In the genomic region with DNA sequence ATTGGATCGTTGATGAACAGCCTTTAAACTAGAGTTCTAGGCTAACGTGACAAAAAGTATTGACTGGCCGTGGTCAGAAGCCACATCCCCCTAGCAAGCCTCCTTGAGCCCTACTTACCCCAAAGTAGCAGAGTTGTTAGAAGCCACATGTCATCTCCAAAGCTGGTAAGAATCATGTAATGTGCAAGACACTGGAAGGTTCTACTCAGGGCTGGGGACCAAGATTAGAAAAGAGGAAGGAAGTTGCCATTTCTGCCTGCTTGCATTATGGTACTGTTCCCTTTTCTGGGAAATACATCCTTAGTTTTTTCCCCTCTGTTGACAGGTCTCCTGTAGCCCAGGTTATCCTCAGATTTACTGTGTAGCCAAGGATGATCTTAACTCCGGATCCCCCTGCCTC, we compare ENCODE assay signal across 19 mouse cellular contexts. TPM values are rescaled to one million over a fixed set of nuclear protein-coding genes. Genes with fewer than 3 reads are reported as not detected.
DNase-seq lines count a peak whose midpoint lies in the region; ATAC-seq and TF ChIP-seq lines count a peak whose summit lies in the region.
"Had no signal": no experiment of that assay in that cellular context is flagged by ENCODE, and none has a peak within 500 bp of the region (broad histone marks: within the 10 kb centered on the region; RNA-seq: fewer than 3 reads in every experiment).

TSS of gene Fcgr1 (minus strand) at position 183 of the 400 bp plus-strand sequence.

- H3K27me3 ChIP-seq in stomach, embryonic 16.5 days (ENCODE audit: control insufficient read depth, insufficient read depth, low read length), result no peaks in the 10 kb centered on the region
- no peaks in the 10 kb centered on the region for H3K27me3 ChIP-seq in stomach, postnatal 0 days (ENCODE audit: control insufficient read depth, insufficient read depth, low read length)
- no peaks in the 10 kb centered on the region for H3K27me3 ChIP-seq in liver, postnatal 0 days (ENCODE audit: insufficient read depth, low read length)
- no peaks in the 10 kb centered on the region for H3K27me3 ChIP-seq in intestine, embryonic 15.5 days (replicated peaks)
- no peaks in the 10 kb centered on the region for H3K27me3 ChIP-seq in midbrain, embryonic 14.5 days (ENCODE audit: control insufficient read depth, insufficient read depth, low read length)
- H3K27me3 ChIP-seq: limb, embryonic 13.5 days; Patski had no signal

- no peak for DNase-seq in stomach, postnatal 0 days (ENCODE audit: low spot score)
- DNase-seq in liver, postnatal 0 days, result no peak
- no peak for DNase-seq in midbrain, embryonic 14.5 days
- DNase-seq in spleen, postnatal 10 days (ENCODE audit: low spot score in 2 of 2), result no peak
- DNase-seq: cerebellum, adult 8-10 months; heart, adult 2 months; heart, postnatal 10 days; kidney, adult 8-10 months; lung, postnatal 14 days; right cerebral cortex, postnatal 25 days; thymus, adult 18-20 months had no signal

- TF ChIP-seq CTCF in stomach, postnatal 0 days (IDR thresholded peaks at IDR 0.05; ENCODE audit: low read depth), result no peak
- TF ChIP-seq CTCF in liver, postnatal 0 days (IDR thresholded peaks at IDR 0.05; ENCODE audit: low read depth), result no peak

- TF ChIP-seq EP300 in stomach, postnatal 0 days (optimal IDR thresholded peaks at IDR 0.05), result no peak
- TF ChIP-seq EP300 in liver, postnatal 0 days (IDR thresholded peaks at IDR 0.05; ENCODE audit: low read depth), result no peak

- ATAC-seq in stomach, embryonic 16.5 days (ENCODE audit: insufficient read depth, low FRiP score), result no peak
- no peak for ATAC-seq in stomach, postnatal 0 days (ENCODE audit: low FRiP score, low TSS enrichment)
- peak; percentile 97 for ATAC-seq in common myeloid progenitor, adult 5-6 weeks (replicated peaks; ENCODE audit: low read depth, poor library complexity, severe bottlenecking)
- peak; percentile 29; the same call in 1 of the 2 replicates for ATAC-seq in liver, postnatal 0 days
- no peak for ATAC-seq in intestine, embryonic 15.5 days
- ATAC-seq in midbrain, embryonic 14.5 days (ENCODE audit: low FRiP score, low TSS enrichment), result no peak
- ATAC-seq: forebrain, embryonic 14.5 days; hindbrain, postnatal 0 days; midbrain, embryonic 15.5 days; Patski had no signal

- WGBS in stomach, embryonic 16.5 days, result 73% methylated on average over 4 of the region's 4 CpGs
- 75% methylated on average over 4 of the region's 4 CpGs for WGBS in stomach, postnatal 0 days
- WGBS in liver, postnatal 0 days (ENCODE audit: insufficient replicate concordance), result 24% methylated on average over 4 of the region's 4 CpGs
- WGBS in intestine, embryonic 15.5 days, result 90% methylated on average over 4 of the region's 4 CpGs
- 80% methylated on average over 4 of the region's 4 CpGs for WGBS in midbrain, embryonic 14.5 days

- H3K9me3 ChIP-seq in stomach, embryonic 16.5 days (replicated peaks; ENCODE audit: control insufficient read depth, low read length), result no peaks in the 10 kb centered on the region
- no peaks in the 10 kb centered on the region for H3K9me3 ChIP-seq in stomach, postnatal 0 days (ENCODE audit: control insufficient read depth, low read length)
- no peaks in the 10 kb centered on the region for H3K9me3 ChIP-seq in liver, postnatal 0 days (ENCODE audit: low read length)
- no peaks in the 10 kb centered on the region for H3K9me3 ChIP-seq in intestine, embryonic 15.5 days
- H3K9me3 ChIP-seq in midbrain, embryonic 14.5 days (ENCODE audit: control insufficient read depth, low read length), result no peaks in the 10 kb centered on the region
- H3K9me3 ChIP-seq: midbrain, embryonic 15.5 days had no signal

- no peak within 1 kb of the TSS for H3K4me3 ChIP-seq in stomach, embryonic 16.5 days (replicated peaks; ENCODE audit: low read length)
- H3K4me3 ChIP-seq in stomach, postnatal 0 days (ENCODE audit: low read depth, low read length), result no peak within 1 kb of the TSS
- H3K4me3 ChIP-seq in liver, postnatal 0 days (ENCODE audit: low read depth, low read length), result 0 out of 2 replicates have a peak within 1 kb of the TSS, but pooled peaks have one; percentile 5
- no peak within 1 kb of the TSS for H3K4me3 ChIP-seq in intestine, embryonic 15.5 days (replicated peaks)
- no peak within 1 kb of the TSS for H3K4me3 ChIP-seq in midbrain, embryonic 14.5 days (replicated peaks; ENCODE audit: low read depth, low read length)
- H3K4me3 ChIP-seq: heart, adult 2 months; limb, embryonic 13.5 days; midbrain, embryonic 15.5 days had no signal

- no peaks in the 10 kb centered on the region for H3K36me3 ChIP-seq in stomach, embryonic 16.5 days (ENCODE audit: control insufficient read depth, insufficient read depth, low read length)
- no peaks in the 10 kb centered on the region for H3K36me3 ChIP-seq in stomach, postnatal 0 days (ENCODE audit: control insufficient read depth, insufficient read depth, low read length)
- H3K36me3 ChIP-seq in liver, postnatal 0 days (replicated peaks; ENCODE audit: insufficient read depth, low read length), result no peaks in the 10 kb centered on the region
- no peaks in the 10 kb centered on the region for H3K36me3 ChIP-seq in intestine, embryonic 15.5 days
- no peaks in the 10 kb centered on the region for H3K36me3 ChIP-seq in midbrain, embryonic 14.5 days (ENCODE audit: control insufficient read depth, insufficient read depth, low read length)
- H3K36me3 ChIP-seq: limb, embryonic 13.5 days; midbrain, embryonic 15.5 days had no signal

- H3K27ac ChIP-seq in stomach, embryonic 16.5 days (ENCODE audit: low read length), result no peak within 1 kb of the TSS
- no peak within 1 kb of the TSS for H3K27ac ChIP-seq in stomach, postnatal 0 days (replicated peaks)
- peak within 1 kb of the TSS; percentile 62 for H3K27ac ChIP-seq in liver, postnatal 0 days (ENCODE audit: low read depth)
- no peak within 1 kb of the TSS for H3K27ac ChIP-seq in intestine, embryonic 15.5 days
- H3K27ac ChIP-seq in midbrain, embryonic 14.5 days (replicated peaks; ENCODE audit: low read depth, low read length), result no peak within 1 kb of the TSS
- H3K27ac ChIP-seq: heart, adult 2 months; hindbrain, postnatal 0 days; limb, embryonic 13.5 days; midbrain, embryonic 15.5 days had no signal

- no peak within 1 kb of the TSS for H3K4me2 ChIP-seq in stomach, embryonic 16.5 days (ENCODE audit: low read depth, low read length)
- H3K4me2 ChIP-seq in stomach, postnatal 0 days (replicated peaks; ENCODE audit: low read depth), result no peak within 1 kb of the TSS
- peak within 1 kb of the TSS; percentile 13; the same call in 1 of the 2 replicates for H3K4me2 ChIP-seq in liver, postnatal 0 days (ENCODE audit: low read depth, low read length)
- H3K4me2 ChIP-seq in intestine, embryonic 15.5 days (replicated peaks), result no peak within 1 kb of the TSS
- no peak within 1 kb of the TSS for H3K4me2 ChIP-seq in midbrain, embryonic 14.5 days (ENCODE audit: low read length)
- H3K4me2 ChIP-seq: limb, embryonic 13.5 days; midbrain, embryonic 15.5 days had no signal

- H3K9ac ChIP-seq in stomach, embryonic 16.5 days (ENCODE audit: low read length), result 0 out of 2 replicates have a peak within 1 kb of the TSS, but pooled peaks have one; percentile 31
- H3K9ac ChIP-seq in stomach, postnatal 0 days (ENCODE audit: low read length), result no peak within 1 kb of the TSS
- 0 out of 2 replicates have a peak within 1 kb of the TSS, but pooled peaks have one; percentile 30 for H3K9ac ChIP-seq in liver, postnatal 0 days (replicated peaks)
- H3K9ac ChIP-seq in intestine, embryonic 15.5 days, result no peak within 1 kb of the TSS
- no peak within 1 kb of the TSS for H3K9ac ChIP-seq in midbrain, embryonic 14.5 days (replicated peaks; ENCODE audit: low read length)
- H3K9ac ChIP-seq: limb, embryonic 13.5 days; midbrain, embryonic 15.5 days had no signal

- no peaks in the 10 kb centered on the region for H3K4me1 ChIP-seq in stomach, embryonic 16.5 days (ENCODE audit: control insufficient read depth, insufficient read depth, low read length)
- H3K4me1 ChIP-seq in stomach, postnatal 0 days (replicated peaks; ENCODE audit: control insufficient read depth, insufficient read depth), result no peaks in the 10 kb centered on the region
- 0 out of 2 replicates have a peak, but pooled peaks cover 2% of the 10 kb centered on the region for H3K4me1 ChIP-seq in liver, postnatal 0 days (ENCODE audit: insufficient read depth)
- no peaks in the 10 kb centered on the region for H3K4me1 ChIP-seq in intestine, embryonic 15.5 days (replicated peaks)
- H3K4me1 ChIP-seq in midbrain, embryonic 14.5 days (ENCODE audit: control insufficient read depth, insufficient read depth, low read length), result no peaks in the 10 kb centered on the region
- H3K4me1 ChIP-seq: limb, embryonic 13.5 days; midbrain, embryonic 15.5 days had no signal

RNA-seq across cellular contexts. Expression of gene Fcgr1, which starts in this region (rescaled TPM):
- 3.0 and 3.4 TPM in 2 replicates for polyA plus RNA-seq in stomach, embryonic 16.5 days (2015; fragmentation: Nextera tagmentation; extraction: Ambion mirVana)
- polyA plus RNA-seq in stomach, postnatal 0 days (2015; fragmentation: Nextera tagmentation; extraction: Ambion mirVana), result 2.5 and 3.8 TPM in 2 replicates
- not detected in 2 replicates for total RNA-seq in common myeloid progenitor, adult 5-6 weeks (2017)
- 6.2 and 8.7 TPM in 2 replicates for polyA plus RNA-seq in liver, postnatal 0 days (2015; fragmentation: Nextera tagmentation; extraction: Ambion mirVana)
- polyA plus RNA-seq in intestine, embryonic 15.5 days (2015; fragmentation: Nextera tagmentation; extraction: Ambion mirVana), result 2.3 and 3.0 TPM in 2 replicates
- polyA plus RNA-seq in midbrain, embryonic 14.5 days (2014; fragmentation: Nextera tagmentation; extraction: Ambion mirVana), result 0.27 and 4.8 TPM in 2 replicates

Comparison
In these comparisons a context has a peak if more than half of its experiments do, and no peak if none do; other contexts are left out.
1. H3K9ac ChIP-seq: peak in stomach, embryonic 16.5 days (single experiment) and liver, postnatal 0 days (single experiment); none in stomach, postnatal 0 days (single experiment), intestine, embryonic 15.5 days (single experiment) and midbrain, embryonic 14.5 days (single experiment).
2. Peak in ATAC-seq in common myeloid progenitor, adult 5-6 weeks; RNA of the gene not detected or under 1 TPM.